Mouse (Mus musculus): ENCODE measurements around the gene Cfap45. TPM values are rescaled to one million over a fixed set of nuclear protein-coding genes. Genes with fewer than 3 reads are reported as not detected.
A peak's percentile ranks its signal among the peaks of the same experiment; 100 is the strongest.

Cfap45 gene
- polyA plus RNA-seq, 1 experiment from 2014 or later = 0.77 TPM

GRCm38 (mm10) chr1:172527431-172527830 is 6.8 kb downstream of the Cfap45 start:
- H3K4me3 ChIP-seq (ENCODE audit: low read depth, low read length) = no peak overlapping the region
- no peaks in the 10 kb centered on the region for H3K9me3 ChIP-seq (ENCODE audit: control insufficient read depth)
- no peaks in the 10 kb centered on the region for H3K36me3 ChIP-seq (ENCODE audit: control insufficient read depth, insufficient read depth)
- ATAC-seq = no peak
- no peak overlapping the region for H3K9ac ChIP-seq (ENCODE audit: low read depth, low read length)
- WGBS = 94% methylated on average over 10 of the region's 10 CpGs
- no peak overlapping the region for H3K4me2 ChIP-seq (replicated peaks; ENCODE audit: low read depth)
- H3K4me1 ChIP-seq (replicated peaks; ENCODE audit: control insufficient read depth, insufficient read depth, low read length) = peaks cover 3% of the 10 kb centered on the region; the same call in 1 of the 2 replicates
- peaks cover 9% of the 10 kb centered on the region for H3K27me3 ChIP-seq (replicated peaks; ENCODE audit: control insufficient read depth, insufficient read depth, low read length)
- TF ChIP-seq CTCF (IDR thresholded peaks at IDR 0.05; ENCODE audit: low read depth) = no peak
- H3K27ac ChIP-seq (ENCODE audit: low read depth, low read length) = no peak overlapping the region

GRCm38 (mm10) chr1:172528701-172529100 is 8.1 kb downstream of the Cfap45 start:
- Histone ChIP-seq H3K27me3 (replicated peaks; ENCODE audit: control insufficient read depth, insufficient read depth, low read length) (peaks cover 12% of the 10 kb centered on the region), H3K9me3 (ENCODE audit: control insufficient read depth) (no peaks in the 10 kb centered on the region), H3K4me1 (replicated peaks; ENCODE audit: control insufficient read depth, insufficient read depth, low read length) (peaks cover 3% of the 10 kb centered on the region; the same call in 1 of the 2 replicates), H3K9ac (ENCODE audit: low read depth, low read length) (no peak overlapping the region), H3K27ac (ENCODE audit: low read depth, low read length) (no peak overlapping the region), H3K36me3 (ENCODE audit: control insufficient read depth, insufficient read depth) (no peaks in the 10 kb centered on the region), H3K4me3 (ENCODE audit: low read depth, low read length) (no peak overlapping the region), H3K4me2 (replicated peaks; ENCODE audit: low read depth) (no peak overlapping the region)
- TF ChIP-seq CTCF (IDR thresholded peaks at IDR 0.05; ENCODE audit: low read depth) = peak; percentile 100
- WGBS = 4% methylated on average over 7 of the region's 7 CpGs
- peak; percentile 78 for ATAC-seq

GRCm38 (mm10) chr1:172530544-172531220 is 10.1 kb downstream of the Cfap45 start:
- H3K4me3 ChIP-seq (ENCODE audit: low read depth, low read length) = no peak overlapping the region
- no peak for ATAC-seq
- peaks cover 12% of the 10 kb centered on the region for H3K27me3 ChIP-seq (replicated peaks; ENCODE audit: control insufficient read depth, insufficient read depth, low read length)
- no peak overlapping the region for H3K4me2 ChIP-seq (replicated peaks; ENCODE audit: low read depth)
- WGBS = 36% methylated on average over 8 of the region's 8 CpGs
- H3K27ac ChIP-seq (ENCODE audit: low read depth, low read length) = no peak overlapping the region
- no peak overlapping the region for H3K9ac ChIP-seq (ENCODE audit: low read depth, low read length)
- H3K4me1 ChIP-seq (replicated peaks; ENCODE audit: control insufficient read depth, insufficient read depth, low read length) = peaks cover 3% of the 10 kb centered on the region; the same call in 1 of the 2 replicates
- 0 out of 2 replicates have a peak, but pooled peaks have one; percentile 7 for TF ChIP-seq CTCF (IDR thresholded peaks at IDR 0.05; ENCODE audit: low read depth)
- no peaks in the 10 kb centered on the region for H3K9me3 ChIP-seq (ENCODE audit: control insufficient read depth)
- no peaks in the 10 kb centered on the region for H3K36me3 ChIP-seq (ENCODE audit: control insufficient read depth, insufficient read depth)

- Histone ChIP-seq H3K4me3 (ENCODE audit: low read depth, low read length) (peak overlapping the region; percentile 14; the same call in 1 of the 2 replicates), H3K9me3 (ENCODE audit: control insufficient read depth) (no peaks in the 10 kb centered on the region), H3K9ac (ENCODE audit: low read depth, low read length) (no peak overlapping the region), H3K27ac (ENCODE audit: low read depth, low read length) (no peak overlapping the region), H3K27me3 (replicated peaks; ENCODE audit: control insufficient read depth, insufficient read depth, low read length) (peaks cover 9% of the 10 kb centered on the region), H3K36me3 (ENCODE audit: control insufficient read depth, insufficient read depth) (no peaks in the 10 kb centered on the region), H3K4me2 (replicated peaks; ENCODE audit: low read depth) (peak overlapping the region; percentile 55), H3K4me1 (replicated peaks; ENCODE audit: control insufficient read depth, insufficient read depth, low read length) (peaks cover 3% of the 10 kb centered on the region; the same call in 1 of the 2 replicates)
- WGBS = 2% methylated on average over 13 of the region's 13 CpGs
- ATAC-seq = peak; percentile 49; the same call in 1 of the 2 replicates
- TF ChIP-seq CTCF (IDR thresholded peaks at IDR 0.05; ENCODE audit: low read depth) = no peak
These were observed 11.9 kb downstream of the Cfap45 start for GRCm38 (mm10) chr1:172532551-172532950.

GRCm38 (mm10) chr1:172535116-172535515 is 14.5 kb downstream of the Cfap45 start:
- Histone ChIP-seq H3K27ac (ENCODE audit: low read depth, low read length) (no peak overlapping the region), H3K4me3 (ENCODE audit: low read depth, low read length) (no peak overlapping the region), H3K9me3 (ENCODE audit: control insufficient read depth) (no peaks in the 10 kb centered on the region), H3K4me2 (replicated peaks; ENCODE audit: low read depth) (no peak overlapping the region), H3K36me3 (ENCODE audit: control insufficient read depth, insufficient read depth) (no peaks in the 10 kb centered on the region), H3K27me3 (replicated peaks; ENCODE audit: control insufficient read depth, insufficient read depth, low read length) (peaks cover 6% of the 10 kb centered on the region; the same call in 1 of the 2 replicates), H3K4me1 (replicated peaks; ENCODE audit: control insufficient read depth, insufficient read depth, low read length) (peaks cover 3% of the 10 kb centered on the region; the same call in 1 of the 2 replicates), H3K9ac (ENCODE audit: low read depth, low read length) (no peak overlapping the region)
- ATAC-seq = no peak
- no peak for TF ChIP-seq CTCF (IDR thresholded peaks at IDR 0.05; ENCODE audit: low read depth)
- 87% methylated on average over 16 of the region's 16 CpGs for WGBS

GRCm38 (mm10) chr1:172539827-172540226 is 19.2 kb downstream of the Cfap45 start:
- H3K9ac ChIP-seq (ENCODE audit: low read depth, low read length) = no peak overlapping the region
- H3K27ac ChIP-seq (ENCODE audit: low read depth, low read length) = no peak overlapping the region
- WGBS = 58% methylated on average over 6 of the region's 6 CpGs
- no peaks in the 10 kb centered on the region for H3K36me3 ChIP-seq (ENCODE audit: control insufficient read depth, insufficient read depth)
- no peak overlapping the region for H3K4me3 ChIP-seq (ENCODE audit: low read depth, low read length)
- H3K4me1 ChIP-seq (replicated peaks; ENCODE audit: control insufficient read depth, insufficient read depth, low read length) = no peaks in the 10 kb centered on the region
- ATAC-seq = no peak
- no peaks in the 10 kb centered on the region for H3K27me3 ChIP-seq (replicated peaks; ENCODE audit: control insufficient read depth, insufficient read depth, low read length)
- no peak overlapping the region for H3K4me2 ChIP-seq (replicated peaks; ENCODE audit: low read depth)
- H3K9me3 ChIP-seq (ENCODE audit: control insufficient read depth) = no peaks in the 10 kb centered on the region
- TF ChIP-seq CTCF (IDR thresholded peaks at IDR 0.05; ENCODE audit: low read depth) = no peak
